ENCODE assay signal across 23 mouse cellular contexts in the genomic region with DNA sequence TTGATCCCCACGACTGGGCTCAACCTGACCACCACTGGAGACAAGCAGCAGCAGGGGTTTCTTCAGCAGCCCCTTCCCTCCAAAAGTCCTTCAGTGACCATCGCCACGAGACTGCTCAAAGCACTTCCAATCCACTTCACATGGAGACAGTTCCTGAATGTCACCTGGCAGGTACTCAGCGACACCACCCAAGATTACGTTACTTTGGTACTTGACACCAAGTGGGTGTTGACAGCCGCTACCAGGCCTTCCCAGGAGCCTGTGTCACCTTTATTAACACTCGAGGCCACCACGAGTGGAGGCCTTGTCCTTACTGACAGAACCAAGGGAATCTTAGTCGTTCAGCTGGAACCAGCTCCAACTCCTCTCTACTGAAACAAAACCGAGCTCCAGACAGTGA.
DNase-seq lines count a peak whose midpoint lies in the region; TF ChIP-seq lines count a peak whose summit lies in the region.
"Had no signal": no experiment of that assay in that cellular context is flagged by ENCODE, and none has a peak within 500 bp of the region (broad histone marks: within the 10 kb centered on the region; RNA-seq: fewer than 3 reads in every experiment).

No protein-coding gene starts in this region.

- peak; percentile 13 for DNase-seq in gastrocnemius, adult 2 months
- DNase-seq in gastrocnemius, postnatal 4 days (ENCODE audit: low spot score in 2 of 2), result no peak
- peak; percentile 17 for DNase-seq in heart, adult 8-10 months (ENCODE audit: low spot score)
- DNase-seq in heart, postnatal 10 days, result peak; percentile 67 to 70
- peak; percentile 15 for DNase-seq in lung, postnatal 14 days
- no peak for DNase-seq in T-cell, adult 2 months (ENCODE audit: low spot score)
- DNase-seq in retina, postnatal 1 day, result no peak
- no peak for DNase-seq in adrenal gland, postnatal 4 days (ENCODE audit: low spot score in 2 of 2)
- DNase-seq: adrenal gland, postnatal 25 days; cerebellum, adult 9-11 months; gastrocnemius, postnatal 14 days; kidney, adult 8-10 months; kidney, postnatal 10 days; liver; thymus, adult 18-20 months; thymus, postnatal 4 days had no signal

- intact Hi-C loops in gastrocnemius, adult 2 months (cut with DNase I), result no loop called here
- intact Hi-C loops in heart, postnatal 10 days (cut with DNase I), result no loop called here

- no peak for TF ChIP-seq CTCF in gastrocnemius, adult 2 months (IDR thresholded peaks at IDR 0.05)

- H3K4me3 ChIP-seq in gastrocnemius, adult 2 months, result no peak overlapping the region
- H3K4me3 ChIP-seq: embryonic facial prominence, embryonic 15.5 days; forebrain, embryonic 15.5 days; heart, embryonic 15.5 days; limb, embryonic 10.5 days; liver, embryonic 15.5 days; midbrain, embryonic 10.5 days had no signal

- no peak overlapping the region for H3K27ac ChIP-seq in gastrocnemius, adult 2 months
- H3K27ac ChIP-seq: embryonic facial prominence, embryonic 15.5 days; forebrain, embryonic 15.5 days; heart, embryonic 15.5 days; hindbrain, embryonic 14.5 days; limb, embryonic 10.5 days; liver, embryonic 15.5 days; midbrain, embryonic 10.5 days had no signal

Comparison
In these comparisons a context has a peak if more than half of its experiments do, and no peak if none do; other contexts are left out.
1. DNase-seq: peak in gastrocnemius, adult 2 months (single experiment), heart, adult 8-10 months (single experiment), heart, postnatal 10 days (2 of 2) and lung, postnatal 14 days (single experiment); none in gastrocnemius, postnatal 4 days (0 of 2), T-cell, adult 2 months (single experiment), retina, postnatal 1 day (single experiment) and adrenal gland, postnatal 4 days (0 of 2).